In the genomic region with DNA sequence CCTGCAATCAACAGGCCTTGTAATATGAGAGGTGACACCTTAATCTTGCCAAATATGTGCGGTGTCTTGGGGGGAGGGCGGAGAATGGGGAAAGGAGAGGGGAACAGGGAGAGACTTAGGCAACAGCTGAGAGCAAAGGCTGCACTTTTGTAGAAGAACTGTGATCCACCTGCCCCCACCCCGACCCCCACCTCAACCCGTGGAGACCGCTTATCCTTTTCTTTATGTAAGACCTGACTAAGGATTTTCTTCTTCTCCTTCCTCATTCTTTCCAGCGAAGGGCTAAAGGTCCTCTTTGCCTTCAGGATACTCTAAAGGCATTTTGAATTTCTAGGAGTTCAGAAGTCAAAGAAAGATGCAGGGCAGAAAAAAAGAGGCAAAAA, we compare ENCODE assay signal across 9 mouse cellular contexts. TPM values are rescaled to one million over a fixed set of nuclear protein-coding genes. Genes with fewer than 3 reads are reported as not detected.
DNase-seq lines count a peak whose midpoint lies in the region; ATAC-seq lines count a peak whose summit lies in the region.
"Had no signal": no experiment of that assay in that cellular context is flagged by ENCODE, and none has a peak within 500 bp of the region (broad histone marks: within the 10 kb centered on the region; RNA-seq: fewer than 3 reads in every experiment).

No protein-coding gene starts in this region.

- WGBS in heart, embryonic 16.5 days = 8% methylated on average over 6 of the region's 6 CpGs
- 4% methylated on average over 6 of the region's 6 CpGs for whole genome bisulfite sequencing in embryonic facial prominence, embryonic 12.5 days
- WGBS in hindbrain, embryonic 15.5 days = 12% methylated on average over 6 of the region's 6 CpGs
- 6% methylated on average over 6 of the region's 6 CpGs for WGBS in midbrain, embryonic 16.5 days

- ATAC-seq in heart, embryonic 16.5 days (replicated peaks; ENCODE audit: extremely low read depth, insufficient read depth, low FRiP score) = no peak
- ATAC-seq in embryonic facial prominence, embryonic 12.5 days (ENCODE audit: insufficient number of reproducible peaks, insufficient read depth, low FRiP score, low TSS enrichment) = peak; percentile 44
- ATAC-seq in hindbrain, embryonic 15.5 days (ENCODE audit: low FRiP score, low read depth) = no peak
- no peak for ATAC-seq in midbrain, embryonic 16.5 days

- no peaks in the 10 kb centered on the region for H3K9me3 ChIP-seq in heart, embryonic 16.5 days (replicated peaks; ENCODE audit: control insufficient read depth, low read length)
- no peaks in the 10 kb centered on the region for H3K9me3 ChIP-seq in embryonic facial prominence, embryonic 12.5 days
- no peaks in the 10 kb centered on the region for H3K9me3 ChIP-seq in hindbrain, embryonic 15.5 days
- H3K9me3 ChIP-seq in midbrain, embryonic 16.5 days (replicated peaks; ENCODE audit: control insufficient read depth, low read length, poor library complexity, severe bottlenecking) = no peaks in the 10 kb centered on the region

- DNase-seq in heart, postnatal 4 days = no peak
- DNase-seq in layer of hippocampus, postnatal 14 days (ENCODE audit: low spot score in 2 of 2) = no peak
- DNase-seq in urinary bladder, postnatal 36 days (ENCODE audit: low spot score in 2 of 2) = no peak
- no peak for DNase-seq in thymus, postnatal 10 days (ENCODE audit: low spot score in 2 of 2)
- DNase-seq: adrenal gland, adult 8-10 months had no signal

- H3K27ac ChIP-seq in heart, embryonic 16.5 days (ENCODE audit: low read length) = no peak overlapping the region
- H3K27ac ChIP-seq in embryonic facial prominence, embryonic 12.5 days = peak overlapping the region; percentile 80
- H3K27ac ChIP-seq in hindbrain, embryonic 15.5 days (replicated peaks) = no peak overlapping the region
- no peak overlapping the region for H3K27ac ChIP-seq in midbrain, embryonic 16.5 days (ENCODE audit: low read length)

- H3K4me1 ChIP-seq in heart, embryonic 16.5 days (ENCODE audit: control insufficient read depth, insufficient read depth, low read length) = peaks cover 31% of the 10 kb centered on the region
- H3K4me1 ChIP-seq in embryonic facial prominence, embryonic 12.5 days = peaks cover 22% of the 10 kb centered on the region
- peaks cover 48% of the 10 kb centered on the region for H3K4me1 ChIP-seq in hindbrain, embryonic 15.5 days (replicated peaks)
- H3K4me1 ChIP-seq in midbrain, embryonic 16.5 days (ENCODE audit: control insufficient read depth, insufficient read depth, low read length) = peaks cover 42% of the 10 kb centered on the region

- peak overlapping the region; percentile 47; the same call in 1 of the 2 replicates for H3K4me3 ChIP-seq in heart, embryonic 16.5 days (ENCODE audit: low read length)
- H3K4me3 ChIP-seq in embryonic facial prominence, embryonic 12.5 days = peak overlapping the region; percentile 56
- peak overlapping the region; percentile 28 for H3K4me3 ChIP-seq in hindbrain, embryonic 15.5 days
- H3K4me3 ChIP-seq in midbrain, embryonic 16.5 days (ENCODE audit: low read depth, low read length) = peak overlapping the region; percentile 33

- peaks cover 19% of the 10 kb centered on the region for H3K27me3 ChIP-seq in heart, embryonic 16.5 days (ENCODE audit: control insufficient read depth, insufficient read depth, low read length)
- 0 out of 2 replicates have a peak, but pooled peaks cover 2% of the 10 kb centered on the region for H3K27me3 ChIP-seq in embryonic facial prominence, embryonic 12.5 days
- peaks cover 62% of the 10 kb centered on the region for H3K27me3 ChIP-seq in hindbrain, embryonic 15.5 days
- H3K27me3 ChIP-seq in midbrain, embryonic 16.5 days (ENCODE audit: control insufficient read depth, insufficient read depth, low read depth, low read length) = peaks cover 43% of the 10 kb centered on the region

- peak overlapping the region; percentile 62 for H3K9ac ChIP-seq in heart, embryonic 16.5 days (ENCODE audit: low read length)
- peak overlapping the region; percentile 52; the same call in 1 of the 2 replicates for H3K9ac ChIP-seq in embryonic facial prominence, embryonic 12.5 days
- no peak overlapping the region for H3K9ac ChIP-seq in hindbrain, embryonic 15.5 days
- H3K9ac ChIP-seq in midbrain, embryonic 16.5 days (ENCODE audit: low read depth, low read length) = no peak overlapping the region

- H3K4me2 ChIP-seq in heart, embryonic 16.5 days (ENCODE audit: low read depth, low read length) = peak overlapping the region; percentile 82
- H3K4me2 ChIP-seq in embryonic facial prominence, embryonic 12.5 days (replicated peaks) = peak overlapping the region; percentile 82
- peak overlapping the region; percentile 54 for H3K4me2 ChIP-seq in hindbrain, embryonic 15.5 days
- H3K4me2 ChIP-seq in midbrain, embryonic 16.5 days (ENCODE audit: low read length) = peak overlapping the region; percentile 61

- H3K36me3 ChIP-seq in heart, embryonic 16.5 days (ENCODE audit: control insufficient read depth, insufficient read depth) = no peaks in the 10 kb centered on the region
- H3K36me3 ChIP-seq in embryonic facial prominence, embryonic 12.5 days = no peaks in the 10 kb centered on the region
- H3K36me3 ChIP-seq in hindbrain, embryonic 15.5 days = no peaks in the 10 kb centered on the region
- no peaks in the 10 kb centered on the region for H3K36me3 ChIP-seq in midbrain, embryonic 16.5 days (ENCODE audit: control insufficient read depth, insufficient read depth, low read length)

RNA-seq across cellular contexts. Expression of a gene that starts 0.5 kb away (rescaled TPM):
- polyA plus RNA-seq in heart, embryonic 16.5 days (2015; fragmentation: Nextera tagmentation; extraction: Ambion mirVana) = 6.6 and 8.3 TPM in 2 replicates
- total RNA-seq in heart, postnatal 4 days (2021) = 1 to 10 TPM; 3.1 to 3.2 TPM
- 30.2 and 32.3 TPM in 2 replicates for polyA plus RNA-seq in embryonic facial prominence, embryonic 12.5 days (2016; fragmentation: Nextera tagmentation; extraction: Ambion mirVana)
- polyA plus RNA-seq in hindbrain, embryonic 15.5 days (2015; fragmentation: Nextera tagmentation; extraction: Ambion mirVana) = 3.8 TPM in 2 replicates
- 1.0 and 1.8 TPM in 2 replicates for polyA plus RNA-seq in midbrain, embryonic 16.5 days (2015; fragmentation: Nextera tagmentation; extraction: Ambion mirVana)
- total RNA-seq in layer of hippocampus, postnatal 14 days (2021) = 10 to 100 TPM in 1 of 2 experiments, 1 to 10 TPM in 1; 8.7 to 11.3 TPM

Comparison
In these comparisons a context has a peak if more than half of its experiments do, and no peak if none do; other contexts are left out.
1. H3K9ac ChIP-seq: peak in heart, embryonic 16.5 days (single experiment) and embryonic facial prominence, embryonic 12.5 days (single experiment); none in hindbrain, embryonic 15.5 days (single experiment) and midbrain, embryonic 16.5 days (single experiment).
2. Peak in every context shown above with its lines, with median percentiles within 50 percentile points of each other: H3K4me2 ChIP-seq and H3K4me3 ChIP-seq.